Mouse (Mus musculus) heart, postnatal 0 days (tissue): Measurements from ENCODE around the gene Fank1.

Experiments
- CTCF ChIP-seq: IDR thresholded peaks from 2 replicates; pipeline ENCODE4 v1.5.1; 2016; ENCODE audit warnings: antibody characterized with exemption, control low read depth, low read depth
- EP300 ChIP-seq: IDR thresholded peaks from 2 replicates; pipeline ENCODE4 v1.6.1; 2016; ENCODE audit warnings: antibody characterized with exemption, low read depth

GRCm38 (mm10) chr7:133747372-133747771, 29.3 kb upstream of the Fank1 start:
- TF ChIP-seq EP300 (no peak), CTCF (no peak)
